Mouse (Mus musculus) lung, postnatal 14 days (tissue): ENCODE measurements around the gene Zfp59.

ENCODE experiments used
- DNase-seq: peaks from one replicate; pipeline ENCODE4 v3.0.0; 2021

Zfp59 gene

GRCm38 (mm10) chr7:27881721-27882120 lies 43.3 kb downstream of the Zfp59 start:
- peak; percentile 29 for DNase-seq

- DNase-seq, result no peak
Observed at GRCm38 (mm10) chr7:27900601-27901000, 62.2 kb downstream of the Zfp59 start.

GRCm38 (mm10) chr7:27905061-27905848 lies 66.8 kb downstream of the Zfp59 start:
- no peak for DNase-seq
